Mouse (Mus musculus) G1E (cell line): ENCODE data around the gene Ntng1. TPM values are rescaled to one million over a fixed set of nuclear protein-coding genes. Genes with fewer than 3 reads are reported as not detected.

Experiments used
- ATAC-seq: 2 replicates; pipeline ENCODE4 v1.8.0; 2016; ENCODE audit warnings: mild to moderate bottlenecking; ENCODE audit not compliant: insufficient number of reproducible peaks, poor library complexity, low FRiP score, severe bottlenecking; ENCODE audit errors: extremely low read depth
- DNase-seq: peaks from one replicate; pipeline ENCODE4 v3.0.0; 2012; ENCODE audit warnings: low spot score
- H3K27me3 ChIP-seq: 2 replicates; pipeline ENCODE4 v1.6.1; 2012; ENCODE audit warnings: mild to moderate bottlenecking, low read length, inconsistent platforms; ENCODE audit not compliant: insufficient read depth
- H3K36me3 ChIP-seq: replicated peaks from 2 replicates; pipeline ENCODE3; 2012; ENCODE audit warnings: mild to moderate bottlenecking, inconsistent platforms
- H3K4me1 ChIP-seq: 2 replicates; pipeline ENCODE4 v1.6.1; 2012; ENCODE audit warnings: low read depth, low read length, inconsistent platforms, mixed read lengths; ENCODE audit not compliant: insufficient read depth
- H3K4me3 ChIP-seq: 2 replicates; pipeline ENCODE4 v1.5.1; 2012; ENCODE audit warnings: low read depth, mild to moderate bottlenecking, inconsistent platforms, low read length, moderate library complexity, mixed read lengths
- H3K9me3 ChIP-seq: replicated peaks from 2 replicates; pipeline ENCODE4 v1.6.1; 2012; ENCODE audit warnings: inconsistent platforms
- CTCF ChIP-seq: IDR thresholded peaks from 2 replicates; pipeline ENCODE4 v1.5.1; 2012; ENCODE audit warnings: low read depth, low read length, inconsistent platforms, mixed read lengths
- GATA1 ChIP-seq: IDR thresholded peaks from 2 replicates; pipeline ENCODE4 v1.6.1; 2012; ENCODE audit warnings: borderline replicate concordance, low read length, inconsistent platforms, mixed read lengths
- GATA2 ChIP-seq: IDR thresholded peaks from 2 replicates; pipeline ENCODE4 v1.6.1; 2012; ENCODE audit warnings: low read depth, low read length, inconsistent platforms, borderline replicate concordance
- POLR2AphosphoS5 ChIP-seq: IDR thresholded peaks from 2 replicates; pipeline ENCODE4 v1.6.1; 2012; ENCODE audit warnings: low read depth, low read length, inconsistent platforms; ENCODE audit not compliant: insufficient replicate concordance
- TAL1 ChIP-seq: conservative IDR thresholded peaks from 2 replicates; pipeline ENCODE4 v1.6.1; 2012; ENCODE audit warnings: low read depth, low read length, inconsistent platforms, mixed read lengths
- polyA plus RNA-seq: library from polyadenylated mRNA; stranded (reverse); fragments of >175 nt; gene quantifications from 2 replicates; pipeline ENCODE4 v1.2.3, GENCODE M21; 2012
- total RNA-seq, 2 experiments: library from RNA; stranded (forward) in 1 of 2; stranded (reverse) in 1 of 2; fragments of 200-1000 nt in 1 of 2; fragments of >200 nt in 1 of 2; fragmentation: Nextera tagmentation in 1 of 2; gene quantifications; 2 replicates each; pipeline ENCODE4 v1.2.3; 2014 to 2017

Ntng1 gene
- total and polyA plus RNA-seq, 3 experiments: 0.33 TPM; not detected in 2

GRCm38 (mm10) chr3:110022783-110023599 is 120.8 kb downstream of the Ntng1 start:
- no peak overlapping the region for H3K4me3 ChIP-seq
- no peak for ATAC-seq

GRCm38 (mm10) chr3:110010870-110011626 is 132.8 kb downstream of the Ntng1 start:
- ATAC-seq (no peak), DNase-seq (no peak)

More at GRCm38 (mm10) chr3:110022783-110023599, 120.8 kb downstream of the Ntng1 start:
- no peaks in the 10 kb centered on the region for H3K4me1 ChIP-seq
- TF ChIP-seq TAL1: no peak
- TF ChIP-seq GATA2: no peak
- TF ChIP-seq CTCF: no peak
- TF ChIP-seq POLR2AphosphoS5: no peak
- TF ChIP-seq GATA1: no peak
- DNase-seq: no peak
- H3K27me3 ChIP-seq: no peaks in the 10 kb centered on the region
- H3K36me3 ChIP-seq: no peaks in the 10 kb centered on the region
- H3K9me3 ChIP-seq: peaks cover 10% of the 10 kb centered on the region

GRCm38 (mm10) chr3:110010441-110010840 is 133.4 kb downstream of the Ntng1 start:
- DNase-seq (no peak), ATAC-seq (no peak)
- H3K4me3 ChIP-seq: no peak overlapping the region
- H3K27me3 ChIP-seq: no peaks in the 10 kb centered on the region
- no peaks in the 10 kb centered on the region for H3K4me1 ChIP-seq
- no peaks in the 10 kb centered on the region for H3K36me3 ChIP-seq
- TF ChIP-seq TAL1 (no peak), GATA2 (no peak), GATA1 (no peak), POLR2AphosphoS5 (no peak), CTCF (no peak)
- peaks cover 9% of the 10 kb centered on the region for H3K9me3 ChIP-seq

More at GRCm38 (mm10) chr3:110010870-110011626, 132.8 kb downstream of the Ntng1 start:
- Histone ChIP-seq H3K27me3 (no peaks in the 10 kb centered on the region), H3K9me3 (peaks cover 11% of the 10 kb centered on the region), H3K4me3 (no peak overlapping the region), H3K36me3 (no peaks in the 10 kb centered on the region), H3K4me1 (no peaks in the 10 kb centered on the region)
- no peak for TF ChIP-seq GATA1
- TF ChIP-seq GATA2: no peak
- TF ChIP-seq CTCF: no peak
- no peak for TF ChIP-seq POLR2AphosphoS5
- TF ChIP-seq TAL1: no peak

DNA sequence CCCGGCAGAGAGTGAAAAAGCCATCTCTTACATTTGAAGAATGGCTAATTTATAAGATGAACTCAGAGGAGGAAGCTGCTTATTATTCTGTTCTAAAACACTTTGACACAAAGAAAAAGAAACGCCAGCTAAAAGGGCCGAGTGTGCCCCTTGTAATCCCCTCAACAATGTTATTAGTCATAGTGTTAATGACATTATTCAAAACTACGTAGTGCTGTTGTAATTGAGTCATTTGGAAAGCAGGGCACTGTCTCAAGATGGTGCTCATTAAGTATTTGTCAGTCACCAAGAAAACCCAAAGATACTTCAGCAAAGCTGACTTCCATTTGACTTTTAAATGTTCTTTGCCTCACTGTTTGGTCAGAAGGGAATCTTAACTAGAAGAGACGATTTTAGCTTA is 143.5 kb downstream of the Ntng1 start:
- Histone ChIP-seq H3K4me1 (no peaks in the 10 kb centered on the region), H3K27me3 (no peaks in the 10 kb centered on the region), H3K36me3 (no peaks in the 10 kb centered on the region), H3K4me3 (no peak overlapping the region), H3K9me3 (peaks cover 18% of the 10 kb centered on the region)
- TF ChIP-seq GATA2 (no peak), GATA1 (no peak)
- no peak for DNase-seq
- no peak for ATAC-seq

GRCm38 (mm10) chr3:109995663-109996024 is 148.2 kb downstream of the Ntng1 start:
- Histone ChIP-seq H3K9me3 (peaks cover 23% of the 10 kb centered on the region), H3K4me3 (no peak overlapping the region), H3K36me3 (no peaks in the 10 kb centered on the region), H3K4me1 (no peaks in the 10 kb centered on the region), H3K27me3 (no peaks in the 10 kb centered on the region)
- ATAC-seq: no peak
- no peak for DNase-seq
- TF ChIP-seq GATA2 (no peak), CTCF (no peak), POLR2AphosphoS5 (no peak)

- no peak for DNase-seq
- no peaks in the 10 kb centered on the region for H3K27me3 ChIP-seq
- no peaks in the 10 kb centered on the region for H3K4me1 ChIP-seq
- ATAC-seq: no peak
- H3K36me3 ChIP-seq: no peaks in the 10 kb centered on the region
- no peak for TF ChIP-seq CTCF
- no peak for TF ChIP-seq TAL1
- TF ChIP-seq POLR2AphosphoS5: no peak
- TF ChIP-seq GATA1: no peak
- no peak for TF ChIP-seq GATA2
- H3K9me3 ChIP-seq: peaks cover 23% of the 10 kb centered on the region
- no peak overlapping the region for H3K4me3 ChIP-seq
These were observed 148.7 kb downstream of the Ntng1 start for GRCm38 (mm10) chr3:109994978-109995662.
